Mouse (Mus musculus) intestine, embryonic 14.5 days (tissue): Measurements from ENCODE around the gene Rpl26. TPM values are rescaled to one million over a fixed set of nuclear protein-coding genes. Genes with fewer than 3 reads are reported as not detected.
A peak's percentile ranks its signal among the peaks of the same experiment; 100 is the strongest.

Experiments
- ATAC-seq: fragments of 200-750 bp; cut with Nextera tagmentation; replicated peaks from 2 replicates; pipeline ENCODE4 v1.8.0; 2017; ENCODE audit warnings: low read depth, moderate number of reproducible peaks, moderate TSS enrichment, moderate library complexity; ENCODE audit not compliant: low FRiP score, low TSS enrichment
- DNase-seq: peaks from one replicate; pipeline ENCODE4 v3.0.0-alpha.2; 2018; ENCODE audit warnings: low spot score
- H3K27ac ChIP-seq: fragments of 300-500 bp; sonication (generic); 2 replicates; pipeline ENCODE4 v1.5.1; 2014; ENCODE audit warnings: low read depth, mild to moderate bottlenecking, control low read depth
- H3K27me3 ChIP-seq: fragments of 300-500 bp; sonication (generic); replicated peaks from 2 replicates; pipeline ENCODE4 v1.6.1; 2014; ENCODE audit warnings: low read length, control low read depth; ENCODE audit not compliant: control insufficient read depth, insufficient read depth
- H3K36me3 ChIP-seq: fragments of 300-500 bp; sonication (generic); 2 replicates; pipeline ENCODE4 v1.6.1; 2014; ENCODE audit warnings: low read length, control low read depth; ENCODE audit not compliant: control insufficient read depth, insufficient read depth
- H3K4me1 ChIP-seq: fragments of 300-500 bp; sonication (generic); replicated peaks from 2 replicates; pipeline ENCODE4 v1.6.1; 2014; ENCODE audit warnings: low read length, control low read depth, mixed read lengths; ENCODE audit not compliant: control insufficient read depth, insufficient read depth
- H3K4me2 ChIP-seq: fragments of 300-500 bp; sonication (generic); 2 replicates; pipeline ENCODE4 v1.6.1; 2014; ENCODE audit warnings: low read length
- H3K4me3 ChIP-seq: fragments of 300-500 bp; sonication (generic); 2 replicates; pipeline ENCODE4 v1.5.1; 2014; ENCODE audit warnings: low read depth, low read length, control low read depth, mixed read lengths
- H3K9ac ChIP-seq: fragments of 300-500 bp; sonication (generic); 2 replicates; pipeline ENCODE4 v1.6.1; 2014; ENCODE audit warnings: mild to moderate bottlenecking, low read length
- H3K9me3 ChIP-seq: fragments of 300-500 bp; sonication (generic); 2 replicates; pipeline ENCODE4 v1.6.1; 2016; ENCODE audit warnings: low read length, control low read depth; ENCODE audit not compliant: control insufficient read depth
- WGBS: fragments of 180-500 bp; shearing (Covaris S2); extraction: QIAGEN DNeasy Blood & Tissue Kit; methylation state at CpG from one replicate; pipeline ENCODE4 v1.1.7; 2014; 5-methylcytosine and 5-hydroxymethylcytosine counted together
- polyA plus RNA-seq: library from polyadenylated mRNA; unstranded; fragments of >200 nt; fragmentation: Nextera tagmentation; extraction: Ambion mirVana; gene quantifications from 2 replicates; pipeline ENCODE4 v1.2.1, GENCODE M21; 2014

Gene Rpl26
- 1,271 and 1,334 TPM in 2 replicates for polyA plus RNA-seq

- ATAC-seq (peak; percentile 87), DNase-seq (peak; percentile 100)
- WGBS: under 1% methylated on average over 52 of the region's 52 CpGs
- H3K4me1 ChIP-seq: peaks cover 6% of the 10 kb centered on the region
- H3K9me3 ChIP-seq: no peaks in the 10 kb centered on the region
- no peaks in the 10 kb centered on the region for H3K27me3 ChIP-seq
- H3K4me3 ChIP-seq: peak within 1 kb of the TSS; percentile 99
- H3K36me3 ChIP-seq: peaks cover 40% of the 10 kb centered on the region
- H3K4me2 ChIP-seq: peak within 1 kb of the TSS; percentile 76
- H3K9ac ChIP-seq: peak within 1 kb of the TSS; percentile 96
- H3K27ac ChIP-seq: peak within 1 kb of the TSS; percentile 87
Measured at GRCm38 (mm10) chr11:68901351-68902046, at the start of gene Rpl26. TSS of gene Rpl26 (plus strand) at chr11:68901583.

DNA sequence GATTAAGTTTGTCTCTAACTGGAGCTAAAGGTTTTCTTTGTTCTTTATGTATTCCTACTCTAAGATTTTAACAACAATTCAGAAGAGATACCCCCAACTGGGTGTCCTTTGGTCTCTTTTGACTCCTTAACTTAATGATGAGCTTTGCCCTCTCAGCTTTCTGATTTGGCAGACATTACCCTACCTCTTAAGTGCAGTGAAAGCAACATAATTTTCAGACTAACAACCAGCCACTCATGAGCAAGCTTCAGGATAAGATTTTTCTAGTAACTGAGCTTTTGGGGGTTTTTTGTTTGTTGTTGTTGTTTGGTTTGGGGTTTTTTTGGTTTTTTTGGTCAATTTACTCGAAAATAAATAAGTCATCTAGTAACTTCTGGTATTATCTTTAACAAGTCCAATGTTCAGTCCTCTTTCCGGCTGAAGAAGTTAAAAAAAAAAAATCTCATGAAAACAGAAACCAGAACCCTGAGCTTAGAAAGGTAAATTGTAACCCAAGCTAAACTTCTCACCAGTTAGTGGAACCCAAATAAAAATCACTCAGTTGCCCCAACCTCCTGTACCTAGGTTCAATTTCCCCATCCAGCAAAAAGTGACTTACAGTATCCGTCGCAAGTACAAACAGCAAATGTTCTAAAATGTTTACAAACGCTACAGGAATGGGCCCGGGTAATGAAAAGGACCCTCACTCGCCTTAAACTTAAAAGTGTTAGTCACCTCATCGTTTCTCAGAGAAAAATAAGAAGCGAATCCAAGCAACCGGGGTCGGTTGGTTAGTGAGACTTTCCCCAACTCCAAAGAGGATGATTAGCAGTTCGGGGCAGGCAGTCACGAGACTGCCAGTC, 49.5 kb upstream of the Rpl26 start:
- Histone ChIP-seq H3K27ac (peak overlapping the region; percentile 98), H3K9me3 (no peaks in the 10 kb centered on the region), H3K27me3 (no peaks in the 10 kb centered on the region), H3K4me2 (peak overlapping the region; percentile 91), H3K36me3 (no peaks in the 10 kb centered on the region), H3K4me3 (peak overlapping the region; percentile 94), H3K9ac (peak overlapping the region; percentile 88), H3K4me1 (peaks cover 20% of the 10 kb centered on the region)
- WGBS: 2% methylated on average over 13 of the region's 13 CpGs
- no peak for ATAC-seq
- no peak for DNase-seq

DNA sequence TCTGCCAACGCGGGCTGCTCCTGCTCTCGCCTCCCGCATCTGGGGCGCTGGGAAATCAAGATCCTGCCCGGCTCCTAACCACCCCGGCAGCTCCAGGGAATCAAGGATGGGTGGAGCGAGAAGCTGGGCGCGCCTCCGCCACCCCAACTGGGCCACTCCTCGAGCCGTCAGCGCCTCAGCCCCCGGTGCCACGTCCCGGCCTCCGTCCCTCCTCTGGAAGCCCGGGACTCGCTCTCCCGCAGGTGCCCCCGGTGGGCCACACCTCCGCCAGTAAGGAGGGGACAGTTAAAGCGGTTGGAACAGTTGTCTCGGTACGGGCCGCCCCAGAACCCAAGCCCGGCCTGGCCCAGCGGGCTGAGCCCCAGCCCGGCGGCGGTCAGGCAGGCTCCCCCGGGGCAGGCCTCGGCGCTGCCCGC, 48.9 kb upstream of the Rpl26 start:
- Histone ChIP-seq H3K9me3 (no peaks in the 10 kb centered on the region), H3K27ac (peak overlapping the region; percentile 98), H3K4me3 (peak overlapping the region; percentile 94), H3K9ac (peak overlapping the region; percentile 88), H3K4me1 (peaks cover 20% of the 10 kb centered on the region), H3K36me3 (no peaks in the 10 kb centered on the region), H3K27me3 (no peaks in the 10 kb centered on the region), H3K4me2 (peak overlapping the region; percentile 91)
- ATAC-seq: peak; percentile 65
- under 1% methylated on average over 36 of the region's 36 CpGs for WGBS
- DNase-seq: peak; percentile 86

GRCm38 (mm10) chr11:68852932-68853409, 48.4 kb upstream of the Rpl26 start:
- Histone ChIP-seq H3K36me3 (no peaks in the 10 kb centered on the region), H3K4me3 (peak overlapping the region; percentile 94), H3K27me3 (no peaks in the 10 kb centered on the region), H3K4me1 (peaks cover 20% of the 10 kb centered on the region), H3K4me2 (peak overlapping the region; percentile 91), H3K9me3 (no peaks in the 10 kb centered on the region), H3K9ac (peak overlapping the region; percentile 88), H3K27ac (peak overlapping the region; percentile 98)
- under 1% methylated on average over 42 of the region's 42 CpGs for WGBS
- ATAC-seq (peak; percentile 100), DNase-seq (peak; percentile 99)

GRCm38 (mm10) chr11:68853611-68854401, 47.6 kb upstream of the Rpl26 start:
- ATAC-seq: no peak
- 37% methylated on average over 14 of the region's 14 CpGs for WGBS
- peak overlapping the region; percentile 94 for H3K4me3 ChIP-seq
- H3K9me3 ChIP-seq: no peaks in the 10 kb centered on the region
- H3K36me3 ChIP-seq: no peaks in the 10 kb centered on the region
- H3K4me2 ChIP-seq: peak overlapping the region; percentile 91
- peak overlapping the region; percentile 55 for H3K27ac ChIP-seq
- DNase-seq: peak; percentile 54
- peak overlapping the region; percentile 41 for H3K9ac ChIP-seq
- H3K27me3 ChIP-seq: no peaks in the 10 kb centered on the region
- H3K4me1 ChIP-seq: peaks cover 20% of the 10 kb centered on the region

- Histone ChIP-seq H3K4me1 (peaks cover 20% of the 10 kb centered on the region), H3K27me3 (no peaks in the 10 kb centered on the region), H3K27ac (no peak overlapping the region), H3K9ac (no peak overlapping the region), H3K36me3 (no peaks in the 10 kb centered on the region), H3K4me2 (no peak overlapping the region), H3K4me3 (no peak overlapping the region), H3K9me3 (no peaks in the 10 kb centered on the region)
- no peak for ATAC-seq
- 80% methylated on average over 3 of the region's 3 CpGs for WGBS
- DNase-seq: no peak
Measured at GRCm38 (mm10) chr11:68854621-68855020, 46.8 kb upstream of the Rpl26 start.

DNA sequence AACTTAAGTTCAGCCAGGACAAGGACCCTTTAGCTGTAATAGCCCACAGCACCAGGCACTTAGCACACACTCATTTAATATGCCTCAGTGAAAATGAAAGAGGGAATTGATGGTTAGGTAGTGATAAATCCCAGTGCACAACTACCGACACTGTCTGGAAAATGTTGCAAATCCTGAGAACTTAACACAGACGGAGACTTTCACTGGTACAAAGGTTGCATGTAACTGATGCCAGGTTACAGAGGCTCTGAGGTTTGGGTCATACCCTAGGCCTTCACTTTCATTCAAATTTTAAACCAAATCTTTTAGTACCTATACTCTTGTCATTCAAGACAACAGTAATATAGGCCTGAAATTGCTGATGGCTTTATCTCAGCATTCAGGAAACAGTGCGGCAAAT, 44.1 kb upstream of the Rpl26 start:
- no peak overlapping the region for H3K4me3 ChIP-seq
- H3K36me3 ChIP-seq: no peaks in the 10 kb centered on the region

GRCm38 (mm10) chr11:68859943-68860593, 41.3 kb upstream of the Rpl26 start:
- Histone ChIP-seq H3K27ac (no peak overlapping the region), H3K4me2 (no peak overlapping the region), H3K4me3 (no peak overlapping the region), H3K9me3 (no peaks in the 10 kb centered on the region), H3K9ac (no peak overlapping the region), H3K4me1 (no peaks in the 10 kb centered on the region), H3K27me3 (no peaks in the 10 kb centered on the region), H3K36me3 (no peaks in the 10 kb centered on the region)
- 74% methylated on average over 8 of the region's 8 CpGs for WGBS
- no peak for ATAC-seq
- no peak for DNase-seq

More for the DNA sequence above, 44.1 kb upstream of the Rpl26 start:
- H3K9me3 ChIP-seq: no peaks in the 10 kb centered on the region
- DNase-seq (no peak), ATAC-seq (no peak)
- no peak overlapping the region for H3K4me2 ChIP-seq
- WGBS: 86% methylated on average over 3 of the region's 3 CpGs
- 0 out of 2 replicates have a peak, but pooled peaks cover 3% of the 10 kb centered on the region for H3K4me1 ChIP-seq
- H3K27me3 ChIP-seq: no peaks in the 10 kb centered on the region
- H3K27ac ChIP-seq: no peak overlapping the region
- no peak overlapping the region for H3K9ac ChIP-seq
